In genomic region chr10:83937168-83937567, GRCm38 (mm10) we compare ENCODE assay signal across 10 mouse cellular contexts.
DNase-seq lines count a peak whose midpoint lies in the region; ATAC-seq and TF ChIP-seq lines count a peak whose summit lies in the region.
"Had no signal": no experiment of that assay in that cellular context is flagged by ENCODE, and none has a peak within 500 bp of the region (broad histone marks: within the 10 kb centered on the region; RNA-seq: fewer than 3 reads in every experiment).

No protein-coding gene starts in this region.

- 0 out of 2 replicates have a peak, but pooled peaks cover 4% of the 10 kb centered on the region for H3K27me3 ChIP-seq in heart, embryonic 10.5 days (ENCODE audit: insufficient read depth, poor library complexity, severe bottlenecking)
- H3K27me3 ChIP-seq in heart, postnatal 0 days (ENCODE audit: control insufficient read depth, insufficient read depth, low read length) = no peaks in the 10 kb centered on the region
- H3K27me3 ChIP-seq: forebrain, embryonic 12.5 days; lung, embryonic 15.5 days had no signal

- no peak overlapping the region for H3K4me3 ChIP-seq in heart, embryonic 10.5 days
- no peak overlapping the region for H3K4me3 ChIP-seq in heart, postnatal 0 days (ENCODE audit: low read depth, low read length)
- H3K4me3 ChIP-seq: forebrain, embryonic 12.5 days; lung, embryonic 15.5 days had no signal

- H3K4me1 ChIP-seq in heart, embryonic 10.5 days = peaks cover 16% of the 10 kb centered on the region
- H3K4me1 ChIP-seq in heart, postnatal 0 days (ENCODE audit: control insufficient read depth, insufficient read depth) = no peaks in the 10 kb centered on the region; the same call in 1 of the 2 replicates
- H3K4me1 ChIP-seq: forebrain, embryonic 12.5 days had no signal

- H3K4me2 ChIP-seq in heart, postnatal 0 days (ENCODE audit: low read depth, low read length) = no peak overlapping the region
- H3K4me2 ChIP-seq: forebrain, embryonic 12.5 days; lung, embryonic 15.5 days had no signal

- no peak overlapping the region for H3K27ac ChIP-seq in heart, embryonic 10.5 days
- no peak overlapping the region for H3K27ac ChIP-seq in heart, postnatal 0 days (ENCODE audit: low read depth)
- H3K27ac ChIP-seq: forebrain, embryonic 12.5 days; lung, embryonic 15.5 days had no signal

- WGBS in heart, embryonic 10.5 days = 28% methylated on average over 9 of the region's 9 CpGs
- whole genome bisulfite sequencing in heart, postnatal 0 days = 25% methylated on average over 9 of the region's 9 CpGs

- no peak overlapping the region for H3K9ac ChIP-seq in heart, postnatal 0 days (replicated peaks; ENCODE audit: low read depth, low read length)
- H3K9ac ChIP-seq: forebrain, embryonic 12.5 days; lung, embryonic 15.5 days had no signal

- TF ChIP-seq CTCF in heart, postnatal 0 days (IDR thresholded peaks at IDR 0.05; ENCODE audit: low read depth) = no peak

- DNase-seq in heart, adult 18-20 months = peak; percentile 58 to 88
- no peak for DNase-seq in heart, embryonic 10.5 days (ENCODE audit: low spot score)
- DNase-seq in heart, postnatal 0 days (ENCODE audit: low spot score) = peak; percentile 19
- DNase-seq in kidney, postnatal 14 days = peak; percentile 73
- peak; percentile 29 for DNase-seq in skeletal muscle tissue, adult 2 months (ENCODE audit: low read depth, low spot score)
- DNase-seq in urinary bladder, postnatal 4 days (ENCODE audit: low spot score in 2 of 2) = no peak
- no peak for DNase-seq in thymus, postnatal 36 days

- 0 out of 2 replicates have a peak, but pooled peaks have one; percentile 23 for TF ChIP-seq EP300 in heart, postnatal 0 days (IDR thresholded peaks at IDR 0.05; ENCODE audit: low read depth)

- no peaks in the 10 kb centered on the region for H3K9me3 ChIP-seq in heart, embryonic 10.5 days
- H3K9me3 ChIP-seq in heart, postnatal 0 days (replicated peaks; ENCODE audit: control insufficient read depth, low read length) = no peaks in the 10 kb centered on the region
- H3K9me3 ChIP-seq: forebrain, embryonic 12.5 days; lung, embryonic 15.5 days had no signal

- no peaks in the 10 kb centered on the region for H3K36me3 ChIP-seq in heart, embryonic 10.5 days
- H3K36me3 ChIP-seq in heart, postnatal 0 days (replicated peaks; ENCODE audit: control insufficient read depth, insufficient read depth, low read length) = no peaks in the 10 kb centered on the region
- H3K36me3 ChIP-seq: forebrain, embryonic 12.5 days; lung, embryonic 15.5 days had no signal

- no peak for ATAC-seq in heart, postnatal 0 days (ENCODE audit: insufficient read depth, low read depth)
- no peak for ATAC-seq in erythroblast, adult 5-6 weeks (replicated peaks; ENCODE audit: low FRiP score, poor library complexity, severe bottlenecking)

Comparison
In these comparisons a context has a peak if more than half of its experiments do, and no peak if none do; other contexts are left out.
1. DNase-seq: peak in heart, adult 18-20 months (2 of 2), heart, postnatal 0 days (single experiment), kidney, postnatal 14 days (single experiment) and skeletal muscle tissue, adult 2 months (single experiment); none in heart, embryonic 10.5 days (single experiment), urinary bladder, postnatal 4 days (0 of 2) and thymus, postnatal 36 days (0 of 2).